Mouse (Mus musculus): ENCODE measurements around the gene Fam3b. TPM values are rescaled to one million over a fixed set of nuclear protein-coding genes. Genes with fewer than 3 reads are reported as not detected.

Fam3b gene
- total RNA-seq, 2 experiments from 2014 or later = not detected

GRCm38 (mm10) chr16:97496026-97496425 lies 18.6 kb downstream of the Fam3b start:
- DNase-seq = no peak
- intact Hi-C loops (cut with DNase I) = no loop called here

DNA sequence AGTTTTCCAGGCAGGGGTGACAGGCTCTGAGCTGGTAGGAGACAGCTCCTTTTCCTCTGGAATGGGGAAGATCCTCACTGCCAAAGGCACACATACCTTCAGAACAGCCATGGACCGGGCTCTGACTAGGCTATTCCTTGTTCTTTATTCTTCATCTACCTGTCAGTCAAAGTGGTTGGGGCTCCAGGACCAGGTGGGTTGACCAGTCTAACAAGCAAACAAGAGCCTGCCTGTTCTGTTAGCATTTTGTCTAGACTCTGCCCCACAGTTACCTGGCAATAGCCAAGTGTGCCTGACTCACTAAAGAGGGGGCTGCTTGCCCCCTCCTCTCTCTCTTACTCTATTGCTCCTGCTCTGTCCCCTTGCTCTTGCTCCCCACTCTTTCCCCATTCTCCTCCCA lies 22.2 kb downstream of the Fam3b start:
- no peak for DNase-seq
- intact Hi-C loops (cut with DNase I) = no loop called here

- intact Hi-C loops (cut with DNase I) = no loop called here
- DNase-seq = no peak
Measured at GRCm38 (mm10) chr16:97478655-97479054, 36.0 kb downstream of the Fam3b start.

GRCm38 (mm10) chr16:97476524-97476923 lies 38.1 kb downstream of the Fam3b start:
- intact Hi-C loops (cut with DNase I) = no loop called here
- DNase-seq = no peak

DNA sequence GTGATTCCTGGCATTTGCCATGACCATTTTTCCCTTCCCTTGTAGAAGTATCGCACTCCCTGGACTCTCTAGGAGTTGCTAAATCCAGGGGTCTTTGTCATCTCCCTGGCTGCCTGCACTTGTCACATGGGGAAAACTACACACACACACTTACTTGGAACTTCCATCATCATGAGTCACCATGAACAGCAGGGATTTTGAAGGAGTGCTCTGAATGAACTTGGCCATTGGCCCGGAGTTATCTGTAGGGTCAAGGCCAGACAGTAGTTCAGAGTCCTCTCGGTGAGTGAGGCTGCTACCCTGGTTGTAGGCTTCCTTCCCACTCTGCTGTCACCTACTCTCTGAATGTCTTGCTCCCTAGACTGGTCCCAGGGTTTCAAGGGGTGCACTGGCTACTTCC lies 39.0 kb downstream of the Fam3b start:
- DNase-seq = no peak
- intact Hi-C loops (cut with DNase I) = no loop called here

GRCm38 (mm10) chr16:97474671-97475070 lies 39.9 kb downstream of the Fam3b start:
- no peak for DNase-seq
- intact Hi-C loops (cut with DNase I) = no loop called here

DNA sequence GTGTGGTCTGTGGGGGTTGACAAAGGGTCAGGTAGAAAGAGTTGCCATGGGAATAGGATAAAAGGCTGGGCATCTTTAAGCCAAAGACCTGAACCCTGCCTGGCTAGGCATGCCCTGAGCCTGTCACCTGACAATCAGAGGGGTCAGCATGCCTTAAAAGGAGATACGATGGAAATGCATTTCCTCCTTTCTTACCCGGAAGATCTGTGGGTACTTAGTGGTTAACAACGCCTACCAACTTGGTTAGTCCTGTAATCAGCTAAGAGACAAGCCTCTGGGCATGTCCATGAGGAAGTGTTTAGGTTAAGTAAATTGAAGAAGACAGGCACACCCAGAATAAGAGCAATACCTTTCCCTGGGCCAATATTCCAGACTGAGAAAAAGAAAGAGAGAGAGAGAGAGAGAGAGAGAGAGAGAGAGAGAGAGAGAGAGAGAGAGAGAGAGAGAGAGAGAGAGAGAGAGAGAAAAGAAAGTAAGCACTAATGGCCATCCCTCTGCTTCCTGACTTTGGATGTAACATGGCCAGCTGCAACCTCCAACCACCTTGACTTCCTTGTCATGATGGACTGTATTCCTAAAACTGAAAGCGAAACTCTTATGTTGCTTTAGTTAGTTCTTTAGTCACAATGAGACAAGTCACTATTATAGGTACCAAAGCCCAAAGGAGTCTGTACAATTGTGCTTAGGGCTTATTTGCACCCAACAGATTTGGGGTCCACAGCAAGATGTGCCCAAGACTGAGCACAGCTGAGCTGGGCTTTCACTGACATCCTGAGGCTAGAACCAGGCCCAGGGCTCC lies 46.4 kb downstream of the Fam3b start:
- DNase-seq = no peak
- intact Hi-C loops (cut with DNase I) = no loop called here

DNA sequence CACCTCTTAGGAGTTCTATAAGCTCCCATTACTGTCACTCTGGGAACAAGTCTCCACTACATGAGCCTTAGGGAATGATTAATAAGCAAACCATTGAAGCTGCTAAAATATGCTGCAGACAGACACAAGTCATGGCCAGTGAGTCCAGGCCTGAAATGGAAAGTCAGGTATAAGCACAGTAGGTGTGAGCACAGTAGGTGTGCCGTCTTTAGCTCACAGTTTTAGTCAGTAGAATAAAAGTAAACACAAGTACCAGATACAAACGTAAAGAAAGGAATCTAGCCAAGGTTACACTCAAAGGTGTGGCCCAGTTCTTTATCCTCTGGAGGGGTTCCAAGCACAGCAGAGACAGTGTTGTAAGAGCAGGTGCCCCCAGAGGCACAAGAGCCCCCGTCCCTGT lies 47.1 kb downstream of the Fam3b start:
- intact Hi-C loops (cut with DNase I) = no loop called here
- DNase-seq = no peak

DNA sequence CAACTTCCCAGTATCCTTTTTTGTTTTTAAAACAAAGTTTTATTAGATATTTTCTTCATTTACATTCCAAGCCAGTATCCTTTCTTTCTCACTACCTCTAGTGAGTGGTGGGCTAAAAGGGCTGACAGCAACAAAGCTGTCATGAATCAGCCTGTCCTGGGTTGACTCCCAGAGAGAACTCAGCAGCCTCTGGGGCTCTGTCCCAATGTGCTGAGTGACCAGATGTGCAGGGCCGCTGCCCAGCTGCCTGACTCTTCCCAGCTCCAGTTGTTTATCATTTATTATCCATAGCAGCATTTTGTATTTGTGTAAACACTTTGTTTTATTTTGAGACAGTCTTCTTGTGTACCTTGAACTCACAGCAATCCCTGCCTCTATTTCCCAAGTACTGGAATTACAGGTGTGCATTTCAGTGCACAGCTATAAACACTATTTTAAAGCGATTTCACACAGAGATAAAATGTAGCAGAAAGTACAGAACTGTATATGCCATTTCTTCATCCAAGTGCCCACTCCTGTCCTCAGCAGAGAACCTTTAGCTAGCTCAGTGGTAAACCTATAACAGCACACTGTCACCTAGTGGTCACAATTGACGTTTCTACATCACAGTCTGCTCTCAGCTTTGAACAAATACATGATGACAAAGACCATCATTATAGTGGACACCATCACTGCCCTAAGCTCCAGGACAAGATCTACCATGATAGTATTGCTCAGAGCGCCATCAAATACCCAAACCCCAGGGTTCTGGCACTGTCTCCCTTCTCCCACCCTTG lies 48.2 kb downstream of the Fam3b start:
- no peak for DNase-seq
- intact Hi-C loops (cut with DNase I) = no loop called here

GRCm38 (mm10) chr16:97462481-97463181 lies 52.0 kb downstream of the Fam3b start, which contains the start of gene Mx1:
TSS of gene Mx1 (minus strand) at chr16:97462907.
- intact Hi-C loops (cut with DNase I) = no loop called here
- DNase-seq = no peak

GRCm38 (mm10) chr16:97461271-97461670 lies 53.3 kb downstream of the Fam3b start:
- intact Hi-C loops (cut with DNase I) = no loop called here
- no peak for DNase-seq

DNA sequence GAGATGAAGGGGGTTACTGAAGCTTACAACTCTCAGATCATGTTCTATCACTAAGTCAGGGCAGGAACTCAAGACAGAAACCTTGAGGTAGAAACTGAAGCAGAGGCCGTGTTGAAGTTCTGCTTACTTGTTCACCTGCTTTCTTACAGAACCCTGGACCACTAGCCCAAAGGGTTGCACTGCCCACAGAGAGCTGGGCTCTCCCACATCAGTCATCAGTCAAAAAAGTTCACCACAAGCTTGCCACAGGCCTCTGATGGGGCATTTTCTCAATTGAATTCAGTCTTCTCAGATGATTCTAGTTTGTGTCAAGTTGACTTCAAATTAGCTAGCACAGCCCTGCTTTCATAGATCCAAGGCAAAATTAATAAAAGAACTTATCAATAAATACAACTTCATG lies 54.8 kb downstream of the Fam3b start:
- no peak for DNase-seq
- intact Hi-C loops (cut with DNase I) = no loop called here

DNA sequence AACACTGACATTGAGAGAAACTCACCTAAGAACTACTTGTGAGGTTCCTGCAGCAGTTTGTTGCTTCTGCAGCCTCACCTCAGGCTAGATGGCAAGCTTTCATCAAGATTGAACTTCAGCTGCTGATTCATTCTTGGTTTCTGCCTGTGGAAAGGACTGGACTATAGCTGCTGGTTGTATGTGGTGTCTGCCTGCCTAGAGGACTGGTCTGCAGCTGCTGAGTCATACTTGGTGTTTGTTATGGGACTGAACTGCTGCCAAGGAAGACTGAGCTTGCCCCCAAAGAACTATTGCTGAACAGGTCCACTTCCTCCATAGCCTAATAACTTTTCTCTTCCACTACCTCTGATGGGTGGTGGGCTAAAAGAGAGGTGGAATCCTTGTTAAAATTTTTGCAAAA lies 67.2 kb downstream of the Fam3b start:
- intact Hi-C loops (cut with DNase I) = no loop called here
- DNase-seq = no peak

GRCm38 (mm10) chr16:97443670-97444263 lies 70.8 kb downstream of the Fam3b start:
- DNase-seq = peak; percentile 24
- intact Hi-C loops (cut with DNase I) = no loop called here

GRCm38 (mm10) chr16:97441967-97442366 lies 72.6 kb downstream of the Fam3b start:
- intact Hi-C loops (cut with DNase I) = no loop called here
- no peak for DNase-seq

GRCm38 (mm10) chr16:97438191-97438590 lies 76.4 kb downstream of the Fam3b start:
- peak; percentile 16 for DNase-seq
- intact Hi-C loops (cut with DNase I) = no loop called here

GRCm38 (mm10) chr16:97437448-97438056 lies 77.1 kb downstream of the Fam3b start:
- peak; percentile 49 for DNase-seq
- intact Hi-C loops (cut with DNase I) = no loop called here

DNA sequence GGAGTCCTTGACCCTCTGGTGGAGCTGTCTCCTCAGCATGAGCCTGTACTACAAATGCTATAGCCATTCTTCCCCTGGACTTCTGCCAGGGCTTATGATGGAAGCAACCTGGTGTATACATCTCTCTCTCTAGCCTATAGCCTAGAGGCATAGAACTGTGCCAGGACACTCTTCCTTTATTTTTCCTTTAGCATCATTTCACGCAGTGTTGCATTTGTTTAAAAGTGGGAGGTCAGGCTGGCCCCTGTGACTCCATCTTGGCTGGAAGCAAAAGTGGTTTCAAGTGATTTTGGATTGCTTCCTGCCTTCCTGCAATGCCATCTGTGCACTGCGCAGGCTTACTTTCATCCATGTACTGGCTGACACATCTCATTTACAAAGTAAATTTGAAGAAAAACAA lies 80.4 kb downstream of the Fam3b start:
- DNase-seq = peak; percentile 46
- intact Hi-C loops (cut with DNase I) = no loop called here

GRCm38 (mm10) chr16:97431328-97431727 lies 83.3 kb downstream of the Fam3b start:
- no peak for DNase-seq
- intact Hi-C loops (cut with DNase I) = no loop called here

- intact Hi-C loops (cut with DNase I) = no loop called here
Measured at GRCm38 (mm10) chr16:97430091-97430490, 84.5 kb downstream of the Fam3b start.

DNA sequence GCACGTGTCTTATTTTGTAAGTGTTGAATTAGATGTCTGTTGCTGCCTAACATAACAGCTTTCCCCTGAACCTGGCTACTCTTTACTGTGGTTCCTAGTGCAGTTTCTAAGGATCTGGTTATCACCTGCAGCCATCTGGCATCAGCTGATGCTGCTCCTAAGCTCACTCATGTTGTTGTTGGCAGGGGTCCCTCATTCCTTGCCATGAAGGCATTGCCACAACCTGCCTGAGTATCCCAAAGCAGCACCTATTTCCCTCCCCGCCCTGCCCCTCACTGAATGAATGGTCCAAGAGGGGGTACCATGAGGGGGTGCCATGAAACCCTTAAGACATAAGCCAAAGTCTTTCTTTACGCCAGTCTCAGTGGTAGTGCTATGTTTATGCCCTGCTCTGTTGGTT lies 86.6 kb downstream of the Fam3b start:
- intact Hi-C loops (cut with DNase I) = no loop called here

More at GRCm38 (mm10) chr16:97430091-97430490, 84.5 kb downstream of the Fam3b start:
- no peak for DNase-seq

More for the DNA sequence above, 86.6 kb downstream of the Fam3b start:
- peak; percentile 6 for DNase-seq

Data from left cerebral cortex, postnatal 4 days (tissue).